Mouse (Mus musculus) adrenal gland, postnatal 25 days (tissue): Measurements from ENCODE around the gene Exoc6. TPM values are rescaled to one million over a fixed set of nuclear protein-coding genes. Genes with fewer than 3 reads are reported as not detected.

Experiments used
- DNase-seq: peaks from one replicate; pipeline ENCODE4 v3.0.0; 2021; ENCODE audit warnings: mixed read lengths
- total RNA-seq: library from RNA; stranded (reverse); gene quantifications from 2 replicates; pipeline ENCODE4 v1.2.3, GENCODE M21; 2021

Gene Exoc6
- total RNA-seq, 1 experiment from 2014 or later: 21.4 TPM

DNA sequence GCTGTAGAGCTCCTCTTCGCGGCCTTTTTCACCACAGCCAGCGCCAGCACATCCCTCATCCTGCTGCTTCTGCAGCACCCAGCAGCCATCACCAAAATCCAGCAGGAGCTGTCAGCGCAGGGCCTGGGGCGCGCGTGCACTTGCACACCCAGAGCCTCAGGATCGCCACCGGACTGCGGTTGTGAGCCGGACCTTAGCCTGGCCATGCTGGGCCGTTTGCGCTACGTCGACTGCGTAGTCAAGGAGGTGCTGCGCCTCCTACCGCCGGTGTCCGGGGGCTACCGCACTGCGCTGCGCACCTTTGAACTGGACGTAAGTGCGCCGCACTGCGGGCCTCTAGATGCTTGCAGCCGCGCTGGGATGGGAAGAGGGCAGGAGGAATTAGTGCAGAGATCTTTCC lies 140.5 kb downstream of the Exoc6 start:
- DNase-seq: no peak

DNA sequence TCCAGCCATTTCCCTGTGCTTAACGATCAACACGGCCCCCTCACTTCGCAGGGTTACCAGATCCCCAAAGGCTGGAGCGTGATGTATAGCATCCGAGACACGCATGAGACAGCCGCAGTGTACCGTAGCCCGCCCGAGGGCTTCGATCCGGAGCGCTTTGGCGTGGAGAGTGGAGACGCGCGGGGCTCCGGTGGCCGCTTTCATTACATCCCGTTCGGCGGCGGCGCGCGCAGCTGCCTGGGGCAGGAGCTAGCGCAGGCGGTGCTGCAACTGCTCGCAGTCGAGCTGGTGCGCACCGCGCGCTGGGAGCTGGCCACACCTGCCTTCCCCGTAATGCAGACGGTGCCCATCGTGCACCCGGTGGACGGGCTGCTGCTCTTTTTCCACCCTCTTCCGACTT lies 142.7 kb downstream of the Exoc6 start:
- DNase-seq: peak; percentile 35

- no peak for DNase-seq
Measured at GRCm38 (mm10) chr19:37695146-37695545, 144.9 kb downstream of the Exoc6 start.

- DNase-seq: no peak
Measured at GRCm38 (mm10) chr19:37695762-37696602, 145.8 kb downstream of the Exoc6 start.

GRCm38 (mm10) chr19:37696603-37697334 lies 146.6 kb downstream of the Exoc6 start:
- no peak for DNase-seq

GRCm38 (mm10) chr19:37697335-37697636 lies 147.1 kb downstream of the Exoc6 start:
- no peak for DNase-seq

- DNase-seq: no peak
Measured at GRCm38 (mm10) chr19:37697651-37698272, 147.5 kb downstream of the Exoc6 start, which contains the start of gene Cyp26a1. TSS of gene Cyp26a1 (plus strand) at chr19:37697798.

DNA sequence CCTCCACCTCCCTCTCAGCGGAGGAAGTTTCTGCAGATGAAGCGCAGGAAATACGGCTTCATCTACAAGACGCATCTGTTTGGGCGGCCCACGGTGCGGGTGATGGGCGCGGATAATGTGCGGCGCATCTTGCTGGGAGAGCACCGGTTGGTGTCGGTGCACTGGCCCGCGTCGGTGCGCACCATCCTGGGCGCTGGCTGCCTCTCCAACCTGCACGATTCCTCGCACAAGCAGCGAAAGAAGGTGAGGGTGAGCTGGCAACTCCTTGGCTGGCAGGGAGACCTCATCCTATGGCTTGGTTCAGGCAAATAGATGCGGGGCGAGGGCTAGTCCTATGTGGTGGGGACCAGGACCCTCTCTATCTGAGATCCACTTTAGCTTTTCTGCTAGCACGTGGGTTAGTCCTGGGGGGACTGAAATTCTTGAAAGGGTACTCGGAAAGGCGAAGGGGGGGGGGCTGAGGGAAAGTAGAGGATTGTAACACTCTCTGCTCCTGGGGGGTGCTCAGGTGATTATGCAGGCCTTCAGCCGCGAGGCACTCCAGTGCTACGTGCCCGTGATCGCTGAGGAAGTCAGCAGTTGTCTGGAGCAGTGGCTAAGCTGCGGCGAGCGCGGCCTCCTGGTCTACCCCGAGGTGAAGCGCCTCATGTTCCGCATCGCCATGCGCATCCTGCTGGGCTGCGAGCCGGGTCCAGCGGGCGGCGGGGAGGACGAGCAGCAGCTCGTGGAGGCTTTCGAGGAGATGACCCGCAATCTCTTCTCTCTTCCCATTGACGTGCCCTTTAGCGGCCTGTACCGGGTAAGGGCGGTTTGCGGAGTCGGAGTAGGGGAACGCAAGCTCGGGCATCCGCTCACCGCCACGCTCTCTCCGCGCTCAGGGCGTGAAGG lies 148.3 kb downstream of the Exoc6 start:
- DNase-seq: no peak

GRCm38 (mm10) chr19:37699711-37700110 lies 149.5 kb downstream of the Exoc6 start:
- DNase-seq: no peak

- DNase-seq: peak; percentile 33
Measured at GRCm38 (mm10) chr19:37702377-37703076, 152.3 kb downstream of the Exoc6 start.

- DNase-seq: peak; percentile 81
Measured at GRCm38 (mm10) chr19:37703902-37704509, 153.8 kb downstream of the Exoc6 start.

GRCm38 (mm10) chr19:37705722-37706121 lies 155.5 kb downstream of the Exoc6 start:
- no peak for DNase-seq

GRCm38 (mm10) chr19:37714681-37715080 lies 164.5 kb downstream of the Exoc6 start:
- no peak for DNase-seq

DNA sequence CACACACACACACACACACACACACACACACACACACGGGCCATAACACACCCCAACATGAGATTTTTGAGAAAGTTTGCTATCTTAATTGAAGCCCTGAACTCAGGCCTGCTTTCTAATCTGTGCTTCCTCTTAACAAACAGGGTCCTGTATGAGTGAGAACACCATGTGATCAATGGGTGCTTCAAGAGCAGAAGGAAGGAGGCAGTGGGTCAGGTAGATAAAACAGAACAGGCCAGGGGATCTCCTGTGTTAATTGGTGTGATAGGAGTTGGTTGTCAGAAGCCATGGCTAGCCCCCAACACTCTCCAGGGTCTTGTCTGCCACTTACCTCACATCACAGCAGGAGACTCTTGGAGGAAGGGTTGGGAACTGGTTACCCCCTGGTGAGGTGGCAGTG lies 165.8 kb downstream of the Exoc6 start:
- no peak for DNase-seq

DNA sequence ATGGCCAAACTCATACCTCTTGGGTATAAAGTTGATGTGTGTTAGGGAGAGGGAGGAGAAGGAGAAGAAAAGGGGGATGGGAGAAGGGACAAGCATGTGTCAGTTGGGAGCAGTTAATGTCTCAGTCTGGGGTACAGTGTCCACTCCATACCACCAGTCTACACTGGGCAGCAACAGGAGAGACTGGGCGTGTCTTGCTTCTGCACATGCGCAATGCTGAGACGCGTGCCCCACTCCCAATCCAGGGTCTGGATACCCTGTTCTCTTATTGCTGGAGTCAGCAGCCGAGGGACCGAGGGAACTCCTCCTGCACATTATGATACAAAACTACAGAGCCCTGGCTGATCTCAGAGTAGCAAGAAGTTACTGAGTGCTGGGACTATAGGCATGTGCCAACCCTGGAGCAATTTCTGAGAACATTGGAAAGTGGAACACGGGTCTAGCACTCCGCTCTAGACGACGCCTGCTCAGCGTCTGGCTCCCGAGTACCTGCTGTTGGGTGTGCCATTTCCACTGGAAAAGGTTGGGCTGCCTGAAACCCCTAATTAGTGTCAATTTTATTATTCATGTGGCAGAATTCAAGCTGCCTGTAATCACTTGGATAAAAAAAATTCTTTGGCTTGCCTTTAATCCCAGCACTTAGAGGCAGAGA lies 166.4 kb downstream of the Exoc6 start:
- DNase-seq: no peak

- no peak for DNase-seq
Measured at GRCm38 (mm10) chr19:37719166-37719565, 168.9 kb downstream of the Exoc6 start.

DNA sequence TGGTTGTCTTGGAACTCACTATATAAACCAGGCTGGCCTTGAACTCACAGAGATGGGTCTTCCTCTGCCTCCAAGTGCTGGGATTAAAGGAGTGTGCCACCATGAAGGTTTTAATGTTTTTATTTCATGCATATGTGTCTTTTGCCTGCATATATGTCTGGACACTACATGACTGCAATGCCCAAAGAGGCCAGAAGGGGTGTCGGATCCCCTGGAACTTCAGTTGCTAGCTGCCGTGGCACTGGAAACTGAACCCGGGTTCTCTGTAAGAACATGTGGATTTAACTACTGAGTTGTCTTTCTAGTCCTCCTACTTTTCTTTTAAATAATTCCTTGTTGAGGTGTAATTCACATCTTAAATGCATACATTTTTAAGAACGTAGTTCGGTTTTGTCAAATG lies 174.4 kb downstream of the Exoc6 start:
- DNase-seq: no peak

- DNase-seq: no peak
Measured at GRCm38 (mm10) chr19:37726585-37726984, 176.4 kb downstream of the Exoc6 start.

DNA sequence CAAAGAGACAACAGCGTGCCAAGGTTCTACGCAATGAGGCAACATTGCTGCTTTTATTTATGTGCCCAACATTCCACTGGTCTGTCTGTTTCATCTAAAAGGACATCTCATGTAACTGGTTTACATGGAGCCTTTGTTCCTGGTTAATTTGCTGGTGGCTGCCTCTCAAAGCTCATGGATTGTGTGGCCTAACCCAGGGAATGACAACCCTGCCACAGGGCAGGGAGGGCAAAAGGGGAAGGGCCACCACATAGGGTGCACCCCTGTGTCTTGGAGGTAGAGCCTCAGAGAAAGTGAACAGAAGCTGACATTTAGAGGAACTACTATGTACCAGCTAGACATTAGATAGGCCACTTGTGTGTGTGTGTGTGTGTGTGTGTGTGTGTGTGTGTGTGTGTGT lies 177.1 kb downstream of the Exoc6 start:
- no peak for DNase-seq
